Mouse (Mus musculus) olfactory bulb, adult 2 months (tissue): ENCODE measurements around the gene Slc6a12.

Source experiments
- CTCF ChIP-seq: fragments of 200-500 bp; IDR thresholded peaks from 2 replicates; pipeline ENCODE4 v1.5.1; 2012; ENCODE audit warnings: low read depth, mild to moderate bottlenecking, low read length, moderate library complexity; ENCODE audit not compliant: insufficient read depth
- POLR2A ChIP-seq: fragments of 200-500 bp; IDR thresholded peaks from 2 replicates; pipeline ENCODE4 v1.6.1; 2012; ENCODE audit warnings: mild to moderate bottlenecking, low read depth, low read length, moderate library complexity; ENCODE audit not compliant: insufficient read depth

DNA sequence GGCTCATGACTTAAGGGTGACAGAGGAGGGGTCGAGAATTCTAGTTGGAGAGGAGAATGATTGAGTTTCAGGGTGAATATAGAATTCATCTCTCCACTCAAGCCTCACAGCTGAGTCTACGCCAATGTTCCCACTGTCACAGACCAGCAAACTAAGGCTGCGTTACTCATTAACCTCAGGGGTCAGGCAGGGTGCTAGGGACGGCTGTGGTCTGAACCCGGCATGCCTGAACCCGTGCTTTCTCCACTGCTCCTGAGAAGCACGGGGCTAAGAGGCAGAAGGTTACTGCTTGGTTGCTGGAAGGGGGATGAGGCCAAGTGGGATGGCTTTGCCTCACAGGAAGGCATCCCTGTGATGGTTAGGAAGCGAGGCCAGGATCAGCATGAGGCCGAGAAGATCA, 42.4 kb upstream of the Slc6a12 start:
- TF ChIP-seq CTCF (no peak), POLR2A (no peak)
